Mouse (Mus musculus) CD4-positive, CD25-positive, alpha-beta regulatory T cell, adult 9 weeks (primary cell): ENCODE data around the gene Olfr788. TPM values are rescaled to one million over a fixed set of nuclear protein-coding genes. Genes with fewer than 3 reads are reported as not detected.

Experiments
- polyA plus RNA-seq: library from polyadenylated mRNA; unstranded; fragments of 100-300 nt; shearing (Covaris generic); gene quantifications from one replicate; pipeline ENCODE4 v1.2.1, GENCODE M21; 2017

The Olfr788 gene
- polyA plus RNA-seq, result not detected

GRCm38 (mm10) chr10:129470698-129471097 is at the start of gene Olfr788:
Olfr788 (plus strand) TSS chr10:129470998.

GRCm38 (mm10) chr10:129427006-129427405 is 43.8 kb upstream of the Olfr788 start, which contains the start of gene Olfr786:
Olfr786 (plus strand) TSS chr10:129427306.

GRCm38 (mm10) chr10:129461562-129461961 is 9.2 kb upstream of the Olfr788 start, which contains the start of gene Olfr787:
Olfr787 (plus strand) TSS chr10:129461862.

GRCm38 (mm10) chr10:129484452-129484851 is 13.7 kb downstream of the Olfr788 start, which contains the start of gene Olfr789:
Olfr789 (plus strand) TSS chr10:129484752.

GRCm38 (mm10) chr10:129498192-129498591 is 27.4 kb downstream of the Olfr788 start, which contains the start of gene Olfr790:
Olfr790 (plus strand) TSS chr10:129498492.

GRCm38 (mm10) chr10:129521492-129521891 is 50.7 kb downstream of the Olfr788 start, which contains the start of gene Olfr791:
Olfr791 (plus strand) TSS chr10:129521792.

Other genes starting within 250 kb of the Olfr788 start
- gene Olfr774, start 234.8 kb upstream of the Olfr788 start, polyA plus RNA-seq, result not detected
- not detected for gene Olfr775, start 222.6 kb upstream of the Olfr788 start, polyA plus RNA-seq
- not detected for gene Olfr776, start 211.9 kb upstream of the Olfr788 start, polyA plus RNA-seq
- gene Olfr777, start 199.5 kb upstream of the Olfr788 start, polyA plus RNA-seq, result not detected
- gene Olfr780, start 152.9 kb upstream of the Olfr788 start, polyA plus RNA-seq, result not detected
- gene Olfr781, start 142.1 kb upstream of the Olfr788 start, polyA plus RNA-seq, result not detected
- not detected for gene Olfr782, start 122.1 kb upstream of the Olfr788 start, polyA plus RNA-seq
- not detected for gene Olfr784, start 86.9 kb upstream of the Olfr788 start, polyA plus RNA-seq
- not detected for gene Olfr785, start 65.6 kb upstream of the Olfr788 start, polyA plus RNA-seq
- not detected for gene Olfr786, start 43.7 kb upstream of the Olfr788 start, polyA plus RNA-seq
- gene Olfr787, start 9.1 kb upstream of the Olfr788 start, polyA plus RNA-seq, result not detected
- not detected for gene Olfr789, start 13.8 kb downstream of the Olfr788 start, polyA plus RNA-seq
- gene Olfr790, start 27.5 kb downstream of the Olfr788 start, polyA plus RNA-seq, result not detected
- gene Olfr791, start 50.8 kb downstream of the Olfr788 start, polyA plus RNA-seq, result not detected
- not detected for gene Olfr792, start 68.2 kb downstream of the Olfr788 start, polyA plus RNA-seq
- not detected for gene Olfr794, start 96.7 kb downstream of the Olfr788 start, polyA plus RNA-seq
- not detected for gene Olfr796, start 141.6 kb downstream of the Olfr788 start, polyA plus RNA-seq
- gene Olfr798, start 156.9 kb downstream of the Olfr788 start, polyA plus RNA-seq, result 0.07 TPM
- gene Olfr799, start 166.5 kb downstream of the Olfr788 start, polyA plus RNA-seq, result not detected
- gene Olfr800, start 186.7 kb downstream of the Olfr788 start, polyA plus RNA-seq, result not detected
- gene Olfr801, start 202.9 kb downstream of the Olfr788 start, polyA plus RNA-seq, result not detected
- not detected for gene Olfr802, start 217.2 kb downstream of the Olfr788 start, polyA plus RNA-seq
- gene Olfr803, start 223.3 kb downstream of the Olfr788 start, polyA plus RNA-seq, result not detected
- gene Olfr804, start 232.2 kb downstream of the Olfr788 start, polyA plus RNA-seq, result not detected